Mouse (Mus musculus) adrenal gland, postnatal 4 days (tissue): ENCODE results near the gene Tnfrsf18. TPM values are rescaled to one million over a fixed set of nuclear protein-coding genes. Genes with fewer than 3 reads are reported as not detected.
A peak's percentile ranks its signal among the peaks of the same experiment; 100 is the strongest.

Source experiments
- DNase-seq, 2 experiments: peaks; one replicate each; pipeline ENCODE4 v3.0.0; 2021 to 2022; ENCODE audit warnings: low spot score in 2 of 2, mixed read lengths in 2 of 2
- long read RNA-seq, 2 experiments: library from polyadenylated mRNA; stranded (forward); transcript quantifications; one replicate each; pipeline ENCODE4 v2.0.0; 2021
- total RNA-seq, 2 experiments: library from RNA; stranded (reverse); gene quantifications; 2 replicates each; pipeline ENCODE4 v1.2.3; 2021

Tnfrsf18 gene
- under 1 TPM in 1 of 2 experiments, not detected in 1; 0.39 TPM for total RNA-seq
- long read RNA-seq, experiment 1 = 0 reads
- long read RNA-seq, experiment 2 = 0 reads

DNA sequence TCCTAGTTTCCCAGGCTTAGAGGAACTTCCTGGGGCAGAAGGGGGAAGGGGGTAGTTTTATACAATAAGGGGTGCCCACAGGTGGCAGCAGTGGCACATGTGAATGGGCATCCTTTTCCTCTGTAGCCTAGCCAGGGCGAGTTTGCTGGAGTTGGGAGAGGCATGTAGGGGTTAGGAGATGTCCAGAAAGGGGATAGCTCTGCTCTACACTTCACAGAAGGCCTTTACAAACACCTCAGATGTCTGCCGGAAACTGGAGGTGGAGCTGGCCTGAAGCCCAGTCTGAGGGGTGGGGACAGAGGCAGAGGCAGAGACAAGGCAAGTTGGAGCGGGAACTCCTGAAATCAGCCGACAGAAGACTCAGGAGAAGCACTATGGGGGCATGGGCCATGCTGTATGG, at the start of gene Tnfrsf18:
TSS of gene Tnfrsf18 (plus strand) at position 152 of the 400 bp plus-strand sequence.
- no peak for DNase-seq

DNA sequence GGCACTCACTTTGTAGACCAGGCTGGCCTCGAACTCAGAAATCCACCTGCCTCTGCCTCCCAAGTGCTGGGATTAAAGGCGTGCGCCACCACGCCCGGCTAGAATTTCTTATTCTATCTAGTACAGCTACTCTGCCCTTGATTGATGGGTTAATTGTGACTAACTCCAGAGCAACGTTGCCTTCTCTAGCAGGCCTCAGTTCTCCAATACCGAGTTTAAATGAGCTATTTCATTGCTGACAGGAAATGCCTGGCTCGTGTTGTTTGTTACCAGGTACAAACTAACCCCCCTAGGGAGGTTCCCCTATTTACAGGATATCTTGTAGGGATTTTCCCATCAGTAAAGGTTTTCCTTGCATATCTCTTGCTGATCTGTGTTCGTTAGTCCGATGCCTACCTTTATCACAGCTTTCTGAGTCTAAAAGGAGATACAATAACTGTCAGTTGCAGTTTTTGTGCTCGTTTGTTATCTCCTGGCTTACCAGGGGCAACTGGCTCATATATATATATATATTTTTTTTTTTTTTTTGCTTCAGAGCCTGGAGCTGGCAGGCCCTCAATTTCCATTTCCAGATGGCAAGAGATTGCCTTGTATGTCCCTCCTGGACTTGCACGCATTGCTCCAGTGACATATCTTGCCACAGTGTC, 44.4 kb upstream of the Tnfrsf18 start:
- DNase-seq = no peak

DNA sequence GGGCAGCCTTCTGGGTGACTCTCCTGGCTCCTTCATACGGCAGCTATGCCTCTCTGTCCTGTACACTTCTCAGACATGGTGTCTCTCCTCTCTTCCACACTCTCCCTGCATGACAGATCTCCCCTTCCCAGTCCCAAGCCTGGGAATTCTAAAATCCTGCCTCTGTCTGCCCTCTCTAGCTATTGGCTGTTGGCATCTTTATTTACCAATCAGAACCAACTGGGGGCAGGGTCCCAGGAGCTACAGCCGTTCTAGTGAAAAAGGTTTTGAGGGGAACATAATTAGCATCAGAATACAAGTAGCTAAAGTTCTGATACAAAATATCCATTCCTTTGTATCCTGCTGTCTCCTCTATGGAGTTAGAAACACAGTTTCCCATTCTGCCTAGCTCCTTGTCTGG, 42.2 kb upstream of the Tnfrsf18 start:
- no peak for DNase-seq

DNA sequence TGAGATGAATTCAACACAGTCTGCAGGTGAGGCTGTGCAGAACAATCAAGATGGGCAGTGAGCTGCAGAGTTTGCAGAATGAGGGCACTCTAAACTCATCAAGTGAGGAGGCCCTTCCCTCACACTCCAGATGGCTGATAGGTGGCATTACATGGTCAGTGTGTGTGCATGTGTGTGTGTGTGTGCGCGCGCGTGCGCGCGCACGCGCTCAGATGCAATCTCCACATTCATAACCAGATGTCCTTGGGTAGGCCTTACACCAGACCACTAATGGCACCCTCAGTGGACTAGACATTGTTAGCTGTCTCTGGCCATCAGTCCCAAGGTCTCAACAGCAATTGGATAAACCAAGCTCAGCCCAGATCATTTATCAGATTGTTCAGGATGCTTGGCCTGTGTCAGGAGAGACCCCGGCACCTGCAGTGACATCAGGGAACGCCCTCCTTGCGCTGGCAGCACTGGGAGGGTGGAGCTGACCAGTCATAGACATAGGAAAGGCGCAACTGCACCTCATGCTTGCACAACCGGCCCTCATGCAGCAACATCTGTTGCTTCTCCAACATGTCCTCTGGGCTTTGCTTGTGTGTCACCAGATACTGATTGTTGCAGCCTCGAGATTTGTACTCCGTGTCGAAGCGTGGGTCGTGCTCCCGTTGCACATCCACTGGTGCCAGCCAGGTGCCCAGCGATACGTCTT, 34.6 kb upstream of the Tnfrsf18 start:
- DNase-seq = no peak

DNA sequence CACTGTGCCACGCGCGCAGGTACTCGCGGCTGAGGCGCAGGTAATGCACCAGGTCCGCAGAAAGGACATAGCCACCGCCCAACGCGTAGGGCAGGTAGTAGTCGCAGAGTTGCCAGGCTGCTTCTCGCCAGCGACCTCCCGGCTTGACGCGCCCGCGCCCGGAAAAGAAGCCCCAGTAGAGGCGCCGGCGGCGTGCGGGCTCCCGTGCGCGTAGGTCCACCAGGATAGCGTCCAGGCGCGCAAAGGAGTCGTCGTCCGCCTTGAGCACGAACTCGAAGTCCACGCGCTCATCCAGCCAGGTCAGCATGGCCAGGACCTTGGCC, 34.1 kb upstream of the Tnfrsf18 start:
- peak in 1 of 2 experiments; percentile 19 for DNase-seq

DNA sequence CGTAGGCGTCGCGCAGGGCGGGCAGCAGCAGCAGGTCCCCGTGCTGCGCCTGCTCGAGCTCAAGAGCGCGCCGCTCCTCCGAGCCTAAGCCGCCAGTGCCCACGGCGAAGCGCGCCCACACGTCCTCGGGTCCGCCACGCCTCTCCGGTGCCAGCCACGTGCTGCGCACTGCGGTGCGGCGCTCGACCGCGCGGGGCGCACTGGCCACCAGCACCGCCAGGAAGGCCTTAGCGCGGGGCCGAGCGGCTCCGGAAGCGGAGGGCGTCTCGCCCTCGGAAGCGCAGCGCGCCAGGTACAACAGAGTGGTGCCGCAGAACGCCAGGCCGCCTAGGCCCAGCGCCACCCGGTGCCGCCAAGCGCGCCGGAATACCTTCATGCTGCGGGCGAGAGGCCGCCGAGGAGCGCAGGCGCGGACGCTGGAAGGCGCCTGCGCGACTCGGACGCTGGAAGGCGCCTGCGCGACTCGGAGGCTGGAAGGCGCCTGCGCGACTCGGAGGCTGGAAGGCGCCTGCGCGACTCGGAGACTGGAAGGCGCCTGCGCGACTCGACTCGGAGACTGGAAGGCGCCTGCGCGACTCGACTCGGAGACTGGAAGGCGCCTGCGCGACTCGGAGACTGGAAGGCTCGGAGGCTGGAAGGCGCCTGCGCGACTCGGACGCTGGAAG, 33.6 kb upstream of the Tnfrsf18 start, which contains the start of the genes B3galt6 and Sdf4:
TSS of gene B3galt6 (minus strand) at position 409 of the 665 bp plus-strand sequence.
TSS of gene Sdf4 (plus strand) at position 632 of the 665 bp plus-strand sequence.
- peak; percentile 59 to 74 for DNase-seq

DNA sequence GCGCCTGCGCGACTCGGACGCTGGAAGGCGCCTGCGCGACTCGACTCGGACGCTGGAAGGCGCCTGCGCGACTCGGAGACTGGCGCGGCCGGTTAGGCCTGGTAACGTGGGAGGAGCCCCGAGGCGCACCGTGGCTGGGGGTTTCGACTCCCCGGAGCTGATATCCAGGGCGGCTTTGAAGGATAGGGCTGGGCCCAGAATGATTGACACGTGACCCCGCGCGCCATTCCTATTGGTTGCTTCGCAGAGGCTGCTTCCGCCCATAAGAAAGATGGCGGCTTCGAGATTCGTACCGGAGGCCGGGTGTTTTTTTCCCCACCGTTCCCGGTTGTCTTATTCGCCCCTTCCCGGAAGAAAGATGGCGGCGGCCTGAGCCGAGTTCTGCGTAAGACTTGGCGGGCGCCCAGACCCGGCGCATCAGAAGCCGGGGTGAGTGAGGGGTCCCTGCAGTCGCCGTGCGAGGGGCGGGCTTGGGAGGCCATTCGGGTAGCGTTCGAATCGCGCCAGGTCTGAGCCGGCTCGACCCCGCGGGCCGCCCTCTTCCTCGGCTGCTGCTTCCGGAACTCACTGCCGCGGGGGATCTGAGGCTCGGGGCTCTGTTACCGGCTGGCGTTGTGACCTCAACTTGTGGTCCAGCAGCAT, 32.9 kb upstream of the Tnfrsf18 start:
- peak; percentile 91 to 93 for DNase-seq

DNA sequence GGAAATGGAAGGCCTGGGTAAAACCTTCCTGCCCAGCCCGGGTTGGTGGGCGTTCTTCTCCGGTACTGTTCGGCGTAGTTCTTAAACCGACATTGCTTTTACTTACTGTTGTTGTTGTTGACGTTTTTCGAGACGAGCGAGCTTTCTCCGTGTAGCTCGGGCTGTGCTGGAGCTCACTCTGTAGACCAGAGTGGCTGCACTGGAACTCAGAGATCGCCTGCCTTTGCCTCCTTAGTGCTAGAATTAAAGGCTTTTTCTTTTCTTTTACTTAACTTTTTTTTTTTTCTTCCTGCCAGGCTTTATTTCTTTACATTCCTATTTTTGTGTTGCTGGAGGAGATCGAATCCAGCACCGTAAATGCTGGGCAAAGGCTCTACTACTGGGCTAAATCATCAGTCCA, 32.4 kb upstream of the Tnfrsf18 start:
- DNase-seq = no peak

DNA sequence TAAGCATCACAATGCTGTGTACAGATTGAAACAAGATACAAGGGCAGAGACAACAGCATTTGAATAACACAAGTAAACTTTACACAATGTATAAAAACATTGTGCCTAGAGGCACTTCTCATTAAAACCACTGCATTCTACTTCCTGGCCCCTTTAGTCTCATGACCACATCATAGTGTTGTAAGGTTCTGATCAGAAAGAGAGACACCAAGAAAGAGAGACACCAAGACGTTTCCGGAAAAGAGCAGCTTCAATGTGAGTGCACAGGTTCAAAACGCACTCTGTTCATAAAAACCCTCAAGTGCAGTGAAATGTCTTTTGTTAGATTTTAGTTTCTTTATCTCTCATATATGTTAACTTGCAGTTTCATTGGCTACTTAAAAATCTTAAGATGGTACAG, 21.9 kb upstream of the Tnfrsf18 start:
- DNase-seq = no peak

DNA sequence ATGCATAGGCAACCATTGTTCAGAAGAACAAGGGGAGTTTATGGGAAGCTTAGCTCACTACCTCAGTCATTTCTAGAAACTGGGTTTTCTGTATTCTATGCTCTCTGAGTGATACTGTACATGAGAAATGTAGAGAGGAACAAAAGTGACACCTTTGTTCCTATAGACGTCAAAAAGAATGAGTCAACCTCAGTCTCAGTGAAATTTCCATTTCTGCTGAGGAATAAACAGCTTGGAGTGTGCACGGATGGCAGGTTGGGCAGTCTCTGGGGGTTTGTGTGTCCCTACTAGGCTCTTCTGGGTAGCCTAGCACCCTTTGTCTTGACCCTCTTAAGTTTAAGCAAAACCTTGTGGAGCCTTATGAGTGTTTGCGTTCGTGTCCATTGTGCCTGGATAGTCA, 17.6 kb upstream of the Tnfrsf18 start:
- DNase-seq = no peak

DNA sequence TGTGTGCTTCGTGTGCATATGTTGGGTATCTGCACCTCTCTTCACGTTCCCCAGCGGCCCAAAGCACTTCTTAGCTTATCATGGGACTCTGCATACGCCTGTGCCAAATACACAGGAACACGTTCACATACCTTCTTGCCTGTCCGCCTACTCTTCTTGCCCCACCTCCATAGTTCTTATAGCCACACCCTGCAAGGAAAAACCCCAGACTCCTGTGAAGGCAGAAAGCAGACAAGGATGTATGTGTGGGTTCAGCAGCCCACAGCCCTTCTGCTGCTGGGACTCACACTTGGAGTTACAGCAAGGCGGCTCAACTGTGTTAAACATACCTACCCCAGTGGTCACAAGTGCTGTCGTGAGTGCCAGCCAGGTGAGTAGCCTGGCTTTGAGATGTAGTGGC, 12.3 kb upstream of the Tnfrsf18 start, which contains the start of gene Tnfrsf4:
TSS of gene Tnfrsf4 (plus strand) at position 207 of the 400 bp plus-strand sequence.
- no peak for DNase-seq

DNA sequence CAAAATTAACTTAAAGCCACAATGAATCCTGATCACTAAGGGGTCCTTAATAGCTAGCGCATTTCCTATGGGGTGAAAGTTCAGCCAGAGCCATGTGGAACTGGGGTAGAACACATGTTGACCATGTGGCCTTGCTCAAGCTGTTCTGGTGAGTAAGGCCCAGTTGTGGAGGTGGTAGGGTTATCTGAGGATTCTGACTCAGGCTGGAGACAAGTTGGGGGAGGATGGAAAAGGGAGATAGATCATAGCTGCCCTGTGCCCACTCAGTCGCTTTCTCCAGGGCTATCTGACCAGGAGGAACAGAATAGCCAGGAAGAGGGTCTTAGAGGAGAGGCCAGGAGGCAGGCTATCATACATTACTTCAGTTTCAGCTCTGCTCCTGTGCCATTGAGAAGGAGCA, 11.5 kb upstream of the Tnfrsf18 start:
- DNase-seq = no peak

DNA sequence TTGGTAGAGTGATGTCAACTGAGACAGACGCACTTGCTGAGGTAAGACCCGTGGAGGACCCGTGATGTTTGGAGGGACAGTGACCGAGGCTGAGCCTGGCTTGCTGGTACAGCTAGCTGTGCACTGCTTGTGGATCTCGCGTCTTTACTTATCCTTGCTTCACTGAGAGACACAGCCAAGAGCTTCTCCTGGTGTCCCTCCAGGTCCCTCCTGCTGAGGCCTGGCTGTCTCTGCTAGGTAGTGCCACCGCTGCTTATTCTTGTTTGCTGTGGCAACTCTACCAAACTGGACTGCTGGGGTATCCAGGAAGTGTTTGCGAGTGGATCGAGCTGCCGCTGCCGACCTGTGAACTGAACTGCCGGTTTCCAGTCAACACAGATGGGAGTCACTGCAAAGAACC, 6.2 kb upstream of the Tnfrsf18 start:
- no peak for DNase-seq

DNA sequence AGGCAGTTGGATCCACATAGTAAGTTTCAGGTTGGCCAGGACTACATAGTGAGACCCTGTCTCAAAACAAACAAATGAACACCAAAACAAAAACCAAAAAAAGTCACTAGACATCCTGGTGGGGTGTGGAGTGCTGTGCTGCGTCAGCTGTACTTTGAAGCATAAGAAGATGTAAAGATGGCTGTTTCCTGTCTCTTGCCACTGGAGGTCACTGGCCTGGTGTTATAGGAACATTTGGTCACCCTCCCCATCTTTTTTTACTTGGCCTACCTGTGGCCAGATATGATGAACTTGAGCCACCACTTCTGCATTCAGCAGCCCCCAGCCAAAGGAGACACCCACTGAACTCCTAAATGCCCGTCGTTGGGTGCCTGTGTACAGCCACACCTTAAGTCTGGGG, 4.6 kb upstream of the Tnfrsf18 start:
- no peak for DNase-seq

DNA sequence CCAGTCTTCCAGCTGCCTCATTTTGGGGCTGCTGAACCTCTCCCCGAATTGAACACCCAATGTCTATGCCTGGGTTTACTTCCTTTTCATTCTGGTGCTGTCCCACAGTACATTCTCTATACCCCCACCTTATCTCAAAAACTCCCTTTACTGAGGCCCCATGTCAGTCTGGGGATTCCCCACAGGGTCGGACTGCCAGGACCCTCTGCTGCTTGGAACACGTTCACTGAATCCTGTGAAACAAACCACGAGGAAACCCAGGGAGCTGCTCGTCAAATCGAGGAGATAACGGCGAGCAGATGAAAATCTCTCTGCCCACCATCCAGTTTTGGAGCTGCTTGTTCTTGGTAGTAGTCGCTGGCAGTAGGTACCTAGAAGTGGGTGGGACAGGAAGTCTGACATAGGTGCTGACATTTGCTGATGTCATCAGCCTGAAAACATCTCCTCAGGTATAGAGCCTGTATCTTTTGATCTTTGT, 4.0 kb upstream of the Tnfrsf18 start:
- no peak for DNase-seq

DNA sequence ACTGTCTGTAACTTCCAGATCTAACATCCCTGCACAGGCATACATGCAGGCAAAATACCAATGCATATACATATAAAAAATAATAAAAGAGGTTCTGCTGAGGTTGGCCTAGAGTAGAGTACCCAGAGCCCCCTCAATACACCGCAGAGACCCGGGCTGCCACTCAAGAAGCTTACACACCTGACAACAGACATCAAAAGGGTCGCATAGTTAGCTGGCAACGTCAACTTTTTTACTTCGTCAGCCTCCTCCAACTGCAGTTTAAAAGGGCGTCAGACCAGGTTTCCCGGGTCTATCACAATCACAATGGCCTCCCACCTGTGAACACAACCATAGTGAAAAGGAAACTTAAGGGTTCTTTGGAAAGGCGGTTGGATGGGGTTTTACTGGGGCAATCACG, 2.4 kb upstream of the Tnfrsf18 start:
- no peak for DNase-seq

DNA sequence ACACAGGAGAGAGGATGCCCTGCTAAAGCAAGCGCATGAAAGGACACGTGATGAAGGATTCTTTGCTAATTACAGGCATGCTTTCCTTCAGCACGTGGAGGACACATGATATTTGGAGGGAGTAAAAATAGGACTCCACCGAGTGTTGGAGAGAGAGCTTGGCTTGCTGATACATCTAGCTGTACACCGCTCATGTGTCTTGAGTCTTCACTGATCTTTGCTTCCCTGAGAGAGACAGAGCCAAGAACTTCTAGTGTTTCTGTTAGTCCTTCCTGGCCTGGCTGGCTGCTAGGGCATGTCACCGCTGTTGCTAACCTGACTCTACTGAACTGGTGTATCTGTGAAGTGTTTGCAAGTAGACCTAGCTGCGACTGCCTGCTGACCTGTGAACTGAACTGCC, 1.8 kb upstream of the Tnfrsf18 start:
- DNase-seq = no peak

DNA sequence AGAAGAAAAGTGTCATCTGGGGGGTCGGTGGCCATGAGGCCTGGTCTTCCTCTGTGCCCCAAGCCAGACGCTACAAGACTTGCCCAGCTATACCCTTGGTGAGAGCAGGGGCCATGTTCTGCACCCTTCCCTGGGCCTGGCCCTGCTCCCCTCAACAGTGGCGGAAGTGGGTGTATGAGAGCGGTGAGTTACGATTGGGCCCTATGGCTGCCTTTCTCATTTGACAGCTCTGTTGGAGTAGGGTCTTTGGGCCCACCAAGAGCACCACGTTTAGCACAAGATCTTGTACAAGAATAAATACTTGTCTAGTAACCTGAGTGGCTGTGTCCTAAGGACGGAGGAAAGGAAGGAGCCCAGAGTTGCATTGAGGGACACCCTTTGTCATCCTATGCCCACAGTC, 2.6 kb downstream of the Tnfrsf18 start:
- no peak for DNase-seq

DNA sequence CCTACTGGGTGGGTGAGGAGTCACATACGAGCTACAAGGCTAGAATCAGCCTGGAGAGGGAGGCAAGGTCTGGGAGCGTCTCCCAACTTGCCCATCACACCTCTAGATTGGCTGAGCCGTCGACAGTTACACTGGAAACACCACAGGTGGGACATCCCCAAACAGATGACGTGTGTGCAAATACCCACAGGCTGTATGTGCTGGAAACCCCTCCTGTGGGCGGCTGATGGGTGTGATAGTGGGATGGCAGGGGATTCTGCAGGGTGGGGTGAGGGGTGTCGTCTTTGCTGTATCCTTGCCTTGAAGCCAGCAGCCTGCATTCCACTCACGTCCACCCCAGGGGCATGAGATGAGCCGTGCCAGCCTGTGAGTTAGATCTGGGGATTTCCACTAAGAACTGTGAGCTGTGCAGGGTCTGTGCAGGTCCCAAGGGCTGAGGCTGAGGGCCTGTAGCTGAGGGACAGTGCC, 4.7 kb downstream of the Tnfrsf18 start:
- DNase-seq = no peak

DNA sequence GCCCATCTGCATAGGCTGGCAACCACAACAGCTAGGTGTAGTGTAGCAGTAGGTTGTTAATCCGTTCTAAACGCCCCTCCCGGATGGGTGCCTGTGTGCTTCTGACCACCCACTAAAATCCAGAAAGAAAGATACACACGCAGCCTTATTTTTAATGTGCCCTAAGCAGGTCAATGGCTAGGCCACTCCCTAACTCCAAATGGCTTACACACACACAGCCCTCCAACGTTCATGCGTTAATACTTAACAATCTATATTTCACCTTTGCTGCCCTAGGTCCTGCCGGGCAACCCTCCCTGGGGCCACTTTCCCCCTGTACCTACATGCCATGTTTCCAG, 5.3 kb downstream of the Tnfrsf18 start:
- no peak for DNase-seq

DNA sequence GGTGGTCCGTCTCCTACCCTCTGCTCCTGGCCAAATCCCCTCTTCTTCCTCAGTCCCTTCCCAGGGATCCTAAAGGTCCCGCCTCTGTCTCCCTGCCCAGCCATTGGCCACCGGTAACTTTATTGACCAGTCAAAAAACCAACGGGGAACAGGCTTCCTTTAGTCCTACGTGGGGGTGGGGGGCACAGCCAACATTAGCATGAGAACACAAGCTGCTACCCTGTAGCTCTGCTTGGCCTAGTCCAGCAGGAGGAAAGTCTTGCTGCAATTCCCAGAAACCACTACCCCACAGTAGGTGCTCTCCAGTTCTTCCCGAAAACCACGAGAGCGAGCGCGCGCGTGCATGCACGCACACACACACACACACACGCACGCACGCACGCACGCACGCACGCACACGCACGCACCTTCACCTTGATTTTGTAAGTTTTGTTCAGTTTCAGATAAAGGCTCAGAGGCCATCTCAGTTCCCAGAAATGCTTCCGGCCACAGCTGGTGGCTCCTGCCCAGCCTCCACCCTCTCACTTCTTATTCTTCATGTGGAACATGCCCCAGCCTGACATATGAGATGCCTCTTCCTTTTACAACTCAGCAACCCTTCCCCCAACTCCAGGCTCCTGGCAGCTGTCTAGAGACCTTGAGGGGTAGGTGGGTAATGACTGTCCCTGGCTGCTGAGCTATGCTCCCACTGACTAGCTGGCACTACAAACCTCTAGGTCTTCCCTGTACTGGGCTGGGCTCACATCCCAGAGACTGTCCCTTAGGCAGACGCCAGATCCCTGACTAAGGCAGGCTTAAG, 5.8 kb downstream of the Tnfrsf18 start:
- DNase-seq = peak; percentile 41 to 63
